Mouse (Mus musculus) splenic B cell, adult 2 months (primary cell): ENCODE measurements around the gene Gm3839.
"Not testable (repeated sequence)": the region's sequence is repeated elsewhere in the genome, so short reads cannot be mapped to it uniquely, and the experiment has no call there.

Experiments
- DNase-seq: peaks from one replicate; pipeline ENCODE4 v3.0.0-alpha.2; 2011; ENCODE audit warnings: low read depth, low spot score
- H3K27me3 ChIP-seq: 2 replicates; pipeline ENCODE4 v1.6.1; 2012; ENCODE audit warnings: mild to moderate bottlenecking, low read length, moderate library complexity, mixed read lengths; ENCODE audit not compliant: control insufficient read depth, poor library complexity, insufficient read depth, severe bottlenecking
- H3K36me3 ChIP-seq: 2 replicates; pipeline ENCODE4 v1.6.1; 2012; ENCODE audit warnings: mild to moderate bottlenecking, low read length, moderate library complexity, mixed read lengths; ENCODE audit not compliant: control insufficient read depth, poor library complexity, insufficient read depth, severe bottlenecking

The Gm3839 gene

DNA sequence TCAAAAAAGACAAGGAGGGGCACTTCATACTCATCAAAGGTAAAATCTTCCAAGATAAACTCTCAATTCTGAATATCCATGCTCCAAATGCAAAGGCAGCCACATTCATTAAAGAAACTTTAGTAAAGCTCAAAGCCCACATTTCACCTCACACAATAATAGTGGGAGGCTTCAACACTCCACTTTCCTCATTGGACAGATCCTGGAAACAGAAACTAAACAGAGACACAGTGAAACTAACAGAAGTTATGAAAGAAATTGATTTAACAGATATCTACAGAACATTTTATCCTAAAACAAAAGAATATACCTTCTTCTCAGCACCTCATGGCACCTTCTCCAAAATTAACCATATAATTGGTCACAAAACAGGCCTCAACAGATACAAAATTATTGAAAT, at the start of gene Gm3839:
Gm3839 (minus strand) TSS at position 101 of the 400 bp plus-strand sequence.
- not testable (repeated sequence) for H3K36me3 ChIP-seq, H3K27me3 ChIP-seq, DNase-seq

DNA sequence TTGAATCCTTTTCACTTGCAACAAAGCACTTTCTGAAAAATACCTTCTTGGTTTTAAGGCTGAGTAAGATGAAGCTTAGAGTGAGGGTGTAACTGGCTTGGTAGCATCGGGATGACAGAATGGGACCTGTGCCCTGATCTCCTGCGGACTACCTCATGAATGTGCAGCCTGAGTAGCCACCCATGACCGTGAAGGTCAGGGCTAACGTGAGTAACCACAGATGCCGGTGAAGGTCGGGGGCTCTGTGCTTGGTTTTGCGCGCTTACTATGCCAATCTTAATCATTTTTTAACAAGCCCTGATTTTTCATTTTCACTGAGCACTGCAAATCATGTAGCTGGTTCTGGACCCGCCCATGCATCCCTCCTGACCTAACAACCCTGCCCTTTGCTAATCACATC, 49.1 kb upstream of the Gm3839 start:
- no peak for DNase-seq
- no peaks in the 10 kb centered on the region for H3K27me3 ChIP-seq
- H3K36me3 ChIP-seq: no peaks in the 10 kb centered on the region

DNA sequence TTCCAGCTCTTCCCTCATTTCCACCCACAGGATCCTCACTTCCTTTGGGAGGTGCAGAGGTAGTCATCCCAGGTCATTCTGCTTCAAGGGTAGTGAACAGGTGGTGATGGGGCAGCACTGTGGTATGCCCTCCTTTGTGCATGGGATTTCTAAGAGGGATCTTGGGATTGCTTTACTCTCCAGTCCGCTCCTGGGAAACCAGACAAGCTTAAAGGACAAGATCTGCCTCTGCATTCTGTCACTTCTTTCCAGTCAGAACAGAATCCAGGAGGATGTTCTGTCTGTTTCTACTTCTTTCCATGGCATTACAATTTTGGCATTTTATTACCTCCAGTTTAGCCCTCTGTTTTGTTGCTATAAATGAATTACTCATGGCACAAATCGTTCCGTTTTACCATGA, 21.3 kb upstream of the Gm3839 start:
- Histone ChIP-seq H3K27me3 (no peaks in the 10 kb centered on the region), H3K36me3 (no peaks in the 10 kb centered on the region)
- no peak for DNase-seq

DNA sequence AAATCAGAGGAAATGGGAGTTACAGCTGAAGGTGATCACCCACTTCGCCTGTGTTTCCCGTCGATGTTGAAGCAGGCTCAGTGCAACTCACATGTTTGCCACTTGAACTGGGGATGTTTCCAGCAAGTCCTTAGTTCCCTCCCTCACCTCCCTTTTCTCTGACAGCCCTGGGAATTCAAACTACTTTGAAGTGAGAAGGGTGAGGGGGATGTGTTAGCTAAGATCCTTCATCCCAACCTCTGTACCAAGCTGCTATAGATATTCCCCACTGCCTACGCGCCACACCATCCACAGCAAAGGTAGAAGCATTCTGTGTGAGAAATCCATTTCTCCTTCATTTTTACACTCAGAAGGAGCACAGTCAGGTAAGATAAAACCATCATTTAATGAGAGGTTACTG, 18.7 kb upstream of the Gm3839 start:
- no peak for DNase-seq
- no peaks in the 10 kb centered on the region for H3K27me3 ChIP-seq
- no peaks in the 10 kb centered on the region for H3K36me3 ChIP-seq

DNA sequence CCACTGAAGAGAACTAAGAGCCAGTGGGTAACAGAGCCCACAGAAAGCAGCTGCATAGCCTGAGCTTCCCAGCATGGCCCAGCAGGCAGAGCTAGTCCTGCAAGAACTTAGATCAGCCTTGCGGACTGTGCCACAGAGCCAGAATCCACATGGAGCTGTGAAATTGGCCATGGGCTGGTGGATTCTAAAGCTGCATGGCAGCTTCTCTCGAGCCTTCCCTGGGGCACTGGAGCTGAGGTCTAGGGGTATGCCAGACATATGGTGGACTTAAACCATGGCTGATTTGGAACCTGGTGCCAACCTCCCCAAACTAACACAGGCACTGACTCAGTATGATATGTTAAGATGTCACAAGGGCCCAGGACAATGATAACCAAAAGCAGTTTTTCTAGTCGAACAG, 10.4 kb downstream of the Gm3839 start:
- H3K27me3 ChIP-seq: no peaks in the 10 kb centered on the region

DNA sequence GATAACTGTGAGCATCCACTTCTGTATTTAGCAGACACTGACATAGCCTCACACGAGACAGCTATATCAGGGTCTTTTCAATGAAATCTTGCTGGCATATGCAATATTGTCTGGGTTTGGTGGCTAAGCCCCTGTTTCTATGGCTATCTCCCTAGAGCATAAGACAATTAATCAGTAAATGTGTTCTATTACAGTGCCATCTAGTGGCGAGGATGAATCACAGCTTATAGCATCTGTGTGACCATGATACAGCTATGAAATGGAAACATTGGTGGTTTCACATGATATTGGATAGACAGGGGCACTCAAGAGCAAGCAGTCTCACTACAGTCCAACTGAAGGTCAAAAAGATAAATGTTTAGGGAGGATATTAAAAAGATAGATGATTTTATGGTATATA, 26.5 kb downstream of the Gm3839 start:
- H3K27me3 ChIP-seq: no peaks in the 10 kb centered on the region
- peak; percentile 29 for DNase-seq
- H3K36me3 ChIP-seq: no peaks in the 10 kb centered on the region

More for the DNA sequence above, 10.4 kb downstream of the Gm3839 start:
- DNase-seq: no peak
- no peaks in the 10 kb centered on the region for H3K36me3 ChIP-seq

DNA sequence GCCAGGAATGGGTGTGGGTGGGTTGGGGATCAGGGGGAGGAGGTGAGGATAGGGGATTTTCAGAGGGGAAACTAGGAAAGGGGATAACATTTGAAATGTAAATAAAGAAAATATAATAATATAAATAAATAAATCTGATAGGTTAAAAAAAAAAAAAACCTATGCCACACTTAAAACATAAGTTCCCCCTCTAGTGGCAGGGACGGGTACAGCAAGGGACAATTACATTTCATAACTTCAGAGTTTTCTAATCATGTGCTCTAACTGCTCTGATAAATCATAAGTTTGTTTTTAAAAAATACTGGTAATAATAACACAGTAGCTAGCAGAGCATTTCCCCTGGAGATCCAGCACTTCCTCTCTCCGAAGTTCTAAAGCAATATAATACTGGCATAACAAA, 49.4 kb downstream of the Gm3839 start:
- Histone ChIP-seq H3K27me3 (no peaks in the 10 kb centered on the region), H3K36me3 (no peaks in the 10 kb centered on the region)
- peak; percentile 24 for DNase-seq

DNA sequence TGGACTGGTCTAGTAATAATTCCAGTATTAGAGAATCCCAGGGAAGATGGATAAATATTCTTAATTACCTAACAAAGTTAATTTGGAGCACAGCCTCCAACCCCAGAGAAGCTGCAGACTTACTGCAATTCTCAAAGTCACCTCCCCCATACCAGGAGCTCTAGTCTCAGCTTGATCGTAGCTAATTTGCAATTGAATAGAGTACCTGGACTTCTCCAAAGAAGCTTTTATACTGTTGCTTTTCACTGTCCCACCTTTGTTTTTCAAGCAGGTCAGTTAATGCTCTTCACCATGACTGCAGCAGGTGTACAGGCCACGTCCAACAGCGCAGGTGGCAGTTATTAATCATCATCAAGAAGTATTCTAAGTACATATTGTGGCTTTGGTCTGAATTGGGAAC, 68.6 kb downstream of the Gm3839 start:
- not testable (repeated sequence) for H3K27me3 ChIP-seq, H3K36me3 ChIP-seq

DNA sequence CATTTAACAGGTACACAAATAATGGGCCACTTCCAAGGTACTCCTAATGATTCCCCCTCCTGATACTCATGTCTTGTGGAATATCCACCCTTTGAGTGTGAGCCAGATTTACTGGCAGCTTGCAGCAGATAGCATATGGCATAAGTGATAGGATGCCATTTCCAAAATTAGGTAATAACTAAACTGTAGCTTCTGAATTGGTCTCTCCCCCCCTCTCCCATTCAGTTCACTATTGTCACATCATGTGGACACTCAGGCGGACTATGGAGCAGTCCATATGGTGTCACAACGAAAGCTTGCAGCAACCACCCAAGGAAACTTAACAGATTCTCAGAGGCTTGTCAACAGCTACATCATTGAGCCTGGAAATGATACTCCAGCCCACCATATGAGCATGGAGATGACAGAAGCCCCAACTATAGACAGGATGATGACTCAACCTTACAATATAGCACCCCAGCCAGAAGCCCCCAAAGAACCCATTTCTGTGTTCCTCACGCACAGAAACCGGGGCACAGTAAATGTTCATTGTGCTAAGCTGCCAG, 99.3 kb downstream of the Gm3839 start:
- no peak for DNase-seq
- Histone ChIP-seq H3K27me3 (no peaks in the 10 kb centered on the region), H3K36me3 (no peaks in the 10 kb centered on the region)

More for the DNA sequence above, 68.6 kb downstream of the Gm3839 start:
- DNase-seq: not testable (repeated sequence)

DNA sequence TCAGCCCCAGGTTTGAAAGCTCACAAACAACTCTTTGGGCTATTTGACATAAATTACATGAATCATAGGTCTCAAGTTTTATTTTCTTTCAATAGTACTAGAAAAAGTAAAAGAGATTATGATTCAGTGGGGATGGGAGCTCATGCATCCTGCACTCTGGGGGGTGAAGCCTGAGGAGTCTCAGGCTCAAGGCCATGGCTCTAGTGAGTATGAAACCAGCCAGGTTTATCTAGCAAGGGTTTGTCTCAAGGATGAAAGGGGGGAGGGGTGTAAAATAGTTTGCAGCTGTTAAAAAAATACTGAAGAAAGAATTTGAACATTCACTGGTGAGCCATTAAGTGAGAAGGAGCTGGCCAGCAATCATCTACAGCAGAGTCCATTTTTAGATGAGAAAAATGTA, 108.5 kb downstream of the Gm3839 start:
- Histone ChIP-seq H3K27me3 (no peaks in the 10 kb centered on the region), H3K36me3 (no peaks in the 10 kb centered on the region)
- no peak for DNase-seq

DNA sequence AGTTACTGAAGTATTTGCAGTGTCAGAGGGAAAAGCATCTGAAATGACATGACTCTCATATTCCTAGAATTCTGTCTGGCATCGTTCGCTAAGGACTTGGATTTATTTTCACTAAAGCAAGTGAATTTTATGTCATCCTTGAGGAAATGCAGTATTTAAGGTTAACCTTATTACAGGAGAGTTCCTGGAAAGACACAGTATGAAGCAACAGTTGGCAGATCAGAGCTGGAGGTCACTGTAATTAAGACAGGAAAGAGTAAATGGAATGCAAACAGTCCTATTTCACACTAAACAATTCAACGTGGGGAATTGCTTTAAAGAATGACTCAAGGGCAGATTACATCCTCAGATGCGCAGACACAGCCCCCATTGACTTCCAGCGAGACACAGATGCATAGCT, 112.0 kb downstream of the Gm3839 start:
- H3K27me3 ChIP-seq: no peaks in the 10 kb centered on the region

DNA sequence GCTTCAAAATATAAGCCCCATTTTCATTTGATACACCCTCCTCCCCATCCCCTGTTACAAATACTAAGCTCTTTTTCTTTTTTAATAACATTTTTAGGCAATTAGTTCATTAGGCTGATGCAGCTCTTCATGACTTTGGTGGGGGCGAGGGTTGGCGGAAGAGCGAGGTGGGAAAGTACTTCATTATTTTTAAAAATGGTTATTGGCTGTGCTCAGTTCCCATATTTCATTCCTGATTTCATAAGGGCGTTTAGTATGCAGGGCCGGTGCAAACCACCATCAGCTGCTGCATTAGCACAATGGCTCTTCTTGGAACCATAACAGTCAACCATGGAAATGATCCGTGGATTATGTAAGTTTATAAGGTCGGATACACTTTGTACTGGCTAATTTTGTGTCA, 124.4 kb downstream of the Gm3839 start:
- Histone ChIP-seq H3K36me3 (no peaks in the 10 kb centered on the region), H3K27me3 (no peaks in the 10 kb centered on the region)
- DNase-seq: no peak

More for the DNA sequence above, 112.0 kb downstream of the Gm3839 start:
- DNase-seq: no peak
- H3K36me3 ChIP-seq: no peaks in the 10 kb centered on the region
